8 mouse cellular contexts compared by ENCODE assay signal in genomic region chr2:144368400-144369019, GRCm38 (mm10). TPM values are rescaled to one million over a fixed set of nuclear protein-coding genes. Genes with fewer than 3 reads are reported as not detected.
DNase-seq lines count a peak whose midpoint lies in the region; ATAC-seq lines count a peak whose summit lies in the region.

Gene Kat14, plus strand, starts transcription at chr2:144368983.
Gene Pet117, plus strand, starts transcription at chr2:144368996.

- ATAC-seq in hindbrain, embryonic 15.5 days (ENCODE audit: low FRiP score, low read depth): peak; percentile 95

- no peaks in the 10 kb centered on the region for H3K9me3 ChIP-seq in hindbrain, embryonic 15.5 days

- 8% methylated on average over 36 of the region's 38 CpGs for WGBS in hindbrain, embryonic 15.5 days
- 6% methylated on average over 38 of the region's 38 CpGs for WGBS in macrophage (ENCODE audit: missing documents)

- H3K4me3 ChIP-seq in hindbrain, embryonic 15.5 days: peak within 1 kb of the TSS; percentile 95
- H3K4me3 ChIP-seq in macrophage (ENCODE audit: inconsistent target): peak within 1 kb of the TSS; percentile 85

- H3K27ac ChIP-seq in hindbrain, embryonic 15.5 days (replicated peaks): peak within 1 kb of the TSS; percentile 98
- peak within 1 kb of the TSS; percentile 91 for H3K27ac ChIP-seq in macrophage

- peaks cover 43% of the 10 kb centered on the region for H3K79me2 ChIP-seq in macrophage (ENCODE audit: inconsistent target)

- DNase-seq in WW6 (ENCODE audit: low read depth, low spot score): peak; percentile 85
- DNase-seq in cerebellum, postnatal 36 days: peak; percentile 94 to 96
- peak; percentile 93 to 95 for DNase-seq in frontal cortex, postnatal 36 days (ENCODE audit: low spot score in 2 of 2)
- DNase-seq in left cerebral cortex, adult 18-20 months (ENCODE audit: low spot score in 2 of 2): peak; percentile 96
- peak; percentile 95 for DNase-seq in right cerebral cortex, adult 18-20 months
- peak; percentile 95 for DNase-seq in urinary bladder, postnatal 25 days (ENCODE audit: low spot score)

- peak within 1 kb of the TSS; percentile 94 for H3K9ac ChIP-seq in hindbrain, embryonic 15.5 days

- H3K4me2 ChIP-seq in hindbrain, embryonic 15.5 days: peak within 1 kb of the TSS; percentile 82

- no peaks in the 10 kb centered on the region for H3K27me3 ChIP-seq in hindbrain, embryonic 15.5 days

- H3K36me3 ChIP-seq in hindbrain, embryonic 15.5 days: peaks cover 4% of the 10 kb centered on the region; the same call in 1 of the 2 replicates
- H3K36me3 ChIP-seq in macrophage (ENCODE audit: inconsistent target): peaks cover 4% of the 10 kb centered on the region

- H3K4me1 ChIP-seq in hindbrain, embryonic 15.5 days (replicated peaks): peaks cover 19% of the 10 kb centered on the region

RNA-seq across cellular contexts. Expression of gene Kat14, which starts in this region (rescaled TPM):
- polyA plus RNA-seq in hindbrain, embryonic 15.5 days (2015; fragmentation: Nextera tagmentation; extraction: Ambion mirVana): 27.2 and 28.7 TPM in 2 replicates
- total RNA-seq in left cerebral cortex, adult 18-20 months (2021): 10 to 100 TPM; 38.0 to 39.6 TPM
- total RNA-seq in macrophage (2018; cell fraction: chromatin; rRNA removed): 10 to 100 TPM in 23 of 26 experiments, 1 to 10 TPM in 3; 8.1 to 91.6 (median 41.1) TPM
- 10 to 100 TPM in 25 of 26 experiments, 1 to 10 TPM in 1; 9.7 to 38.1 (median 30.1) TPM for total RNA-seq in macrophage (2018; cell fraction: cytosol; rRNA removed)
- 10 to 100 TPM in 25 of 26 experiments, 1 to 10 TPM in 1; 9.7 to 82.4 (median 35.2) TPM for total RNA-seq in macrophage (2018; cell fraction: nucleus; rRNA removed)
- polyA plus RNA-seq in macrophage (2018): 23.5 to 36.0 TPM (median 28.7 TPM) in 3 replicates

RNA-seq across cellular contexts. Expression of gene Pet117, which starts in this region (rescaled TPM):
- polyA plus RNA-seq in hindbrain, embryonic 15.5 days (2015; fragmentation: Nextera tagmentation; extraction: Ambion mirVana): 1.5 TPM in 1 of 2 replicates, not detected in the other
- 10 to 100 TPM in 1 of 2 experiments, 1 to 10 TPM in 1; 3.2 to 11.0 TPM for total RNA-seq in left cerebral cortex, adult 18-20 months (2021)
- total RNA-seq in macrophage (2018; cell fraction: chromatin; rRNA removed): 10 to 100 TPM in 1 of 26 experiments, 1 to 10 TPM in 2, under 1 TPM in 1, not detected in 22; 0.90 to 13.4 (median 8.5) TPM
- total RNA-seq in macrophage (2018; cell fraction: cytosol; rRNA removed): not detected
- total RNA-seq in macrophage (2018; cell fraction: nucleus; rRNA removed): 10 to 100 TPM in 1 of 26 experiments, 1 to 10 TPM in 2, not detected in 23; 1.7 to 13.6 (median 5.6) TPM
- 11.6 TPM in 1 of 3 replicates, not detected in the others for polyA plus RNA-seq in macrophage (2018)

Comparison
In these comparisons a context has a peak if more than half of its experiments do, and no peak if none do; other contexts are left out.
1. Peak in every context shown above with its lines: DNase-seq, ATAC-seq, H3K4me3 ChIP-seq and H3K27ac ChIP-seq.